Mouse (Mus musculus) kidney, adult 2 months (tissue): ENCODE data around the gene Gm12216.

Experiments
- CTCF ChIP-seq: fragments of 200-500 bp; conservative IDR thresholded peaks from 2 replicates; pipeline ENCODE4 v1.5.1; 2011; ENCODE audit warnings: low read depth, mild to moderate bottlenecking, control low read depth, low read length, moderate library complexity, mixed read lengths; ENCODE audit not compliant: insufficient read depth, insufficient read length
- POLR2A ChIP-seq: fragments of 200-500 bp; IDR thresholded peaks from one replicate; pipeline ENCODE4 v1.6.1; 2011; ENCODE audit warnings: low read depth, low read length, control low read depth

DNA sequence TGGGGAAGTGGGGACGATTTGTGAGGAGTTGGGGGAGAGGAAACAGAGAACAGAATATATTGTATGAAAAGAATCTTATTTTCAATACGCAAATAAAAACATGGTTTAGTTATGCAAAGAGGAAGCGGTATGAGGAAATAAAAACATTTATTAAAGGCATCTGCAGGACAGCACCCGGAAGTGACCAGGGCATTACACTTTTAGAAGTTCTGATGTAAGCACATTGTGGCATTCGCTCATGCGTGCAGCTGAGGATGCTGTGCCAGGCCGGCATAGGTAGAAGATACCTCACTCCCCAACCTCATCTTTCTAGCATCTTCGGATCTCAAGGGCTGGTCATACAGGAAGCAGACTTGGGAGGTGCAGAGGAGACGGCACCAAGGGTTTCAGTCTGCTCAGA is 75.8 kb downstream of the Gm12216 start:
- TF ChIP-seq CTCF (no peak), POLR2A (no peak)
